Mouse (Mus musculus) stomach, postnatal 0 days (tissue): ENCODE data around the gene Cx3cl1.

ENCODE experiments used
- CTCF ChIP-seq: IDR thresholded peaks from 2 replicates; pipeline ENCODE4 v1.5.1; 2016; ENCODE audit warnings: antibody characterized with exemption, low read depth, mild to moderate bottlenecking, moderate library complexity
- EP300 ChIP-seq: optimal IDR thresholded peaks from 2 replicates; pipeline ENCODE3; 2016; ENCODE audit warnings: antibody characterized with exemption

DNA sequence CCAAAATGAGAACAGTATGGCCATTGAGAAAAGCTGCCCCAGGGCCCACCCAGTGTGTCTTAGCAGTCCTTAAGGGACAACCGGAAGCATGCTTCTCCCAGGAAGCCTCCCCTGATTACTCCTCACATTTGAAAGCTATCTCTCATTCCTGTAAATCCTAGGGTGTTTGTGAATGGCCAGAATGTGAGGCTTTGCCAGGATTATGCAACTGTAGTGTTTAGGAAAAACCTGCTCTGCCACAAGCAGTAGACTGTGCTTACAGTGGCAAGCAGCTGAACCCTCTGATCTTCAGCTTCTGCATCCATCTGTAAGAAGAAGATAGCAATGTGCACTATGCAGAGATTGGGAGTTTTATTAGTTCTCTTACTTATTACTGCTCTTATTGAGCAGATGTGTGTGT lies 2.8 kb downstream of the Cx3cl1 start:
- TF ChIP-seq CTCF: no peak
- no peak for TF ChIP-seq EP300
